Comparison of ENCODE assay signal across 8 mouse cellular contexts in genomic region chr7:24373538-24374379, GRCm38 (mm10). TPM values are rescaled to one million over a fixed set of nuclear protein-coding genes. Genes with fewer than 3 reads are reported as not detected.
DNase-seq lines count a peak whose midpoint lies in the region; ATAC-seq lines count a peak whose summit lies in the region.
"Had no signal": no experiment of that assay in that cellular context is flagged by ENCODE, and none has a peak within 500 bp of the region (broad histone marks: within the 10 kb centered on the region; RNA-seq: fewer than 3 reads in every experiment).

No protein-coding gene starts in this region.

- H3K27ac ChIP-seq in embryonic facial prominence, embryonic 12.5 days: peak overlapping the region; percentile 63; the same call in 1 of the 2 replicates
- peak overlapping the region; percentile 29; the same call in 1 of the 2 replicates for H3K27ac ChIP-seq in hindbrain, embryonic 10.5 days
- no peak overlapping the region for H3K27ac ChIP-seq in limb, embryonic 12.5 days
- H3K27ac ChIP-seq in midbrain, embryonic 11.5 days (ENCODE audit: low read depth, low read length): no peak overlapping the region
- H3K27ac ChIP-seq in stomach, embryonic 15.5 days: peak overlapping the region; percentile 44; the same call in 1 of the 2 replicates
- H3K27ac ChIP-seq: embryonic facial prominence, embryonic 15.5 days had no signal

- H3K36me3 ChIP-seq in embryonic facial prominence, embryonic 12.5 days: no peaks in the 10 kb centered on the region
- H3K36me3 ChIP-seq in hindbrain, embryonic 10.5 days: no peaks in the 10 kb centered on the region
- no peaks in the 10 kb centered on the region for H3K36me3 ChIP-seq in limb, embryonic 12.5 days
- no peaks in the 10 kb centered on the region for H3K36me3 ChIP-seq in midbrain, embryonic 11.5 days (ENCODE audit: control insufficient read depth, insufficient read depth, low read length)
- no peaks in the 10 kb centered on the region for H3K36me3 ChIP-seq in stomach, embryonic 15.5 days
- H3K36me3 ChIP-seq: embryonic facial prominence, embryonic 15.5 days had no signal

- ATAC-seq in embryonic facial prominence, embryonic 12.5 days (ENCODE audit: insufficient number of reproducible peaks, insufficient read depth, low FRiP score, low TSS enrichment): no peak
- no peak for ATAC-seq in limb, embryonic 12.5 days (ENCODE audit: insufficient number of reproducible peaks, insufficient read depth, low FRiP score, low TSS enrichment, low read depth)
- ATAC-seq in midbrain, embryonic 11.5 days (ENCODE audit: low FRiP score): peak; percentile 31; the same call in 1 of the 2 replicates
- ATAC-seq in stomach, embryonic 15.5 days (ENCODE audit: insufficient read depth, low FRiP score, low read depth): no peak

- peaks cover 12% of the 10 kb centered on the region for H3K27me3 ChIP-seq in embryonic facial prominence, embryonic 12.5 days
- peaks cover 20% of the 10 kb centered on the region for H3K27me3 ChIP-seq in hindbrain, embryonic 10.5 days (ENCODE audit: insufficient read depth, poor library complexity, severe bottlenecking)
- peaks cover 21% of the 10 kb centered on the region for H3K27me3 ChIP-seq in limb, embryonic 12.5 days
- H3K27me3 ChIP-seq in midbrain, embryonic 11.5 days (ENCODE audit: control insufficient read depth, insufficient read depth, low read length): peaks cover 3% of the 10 kb centered on the region; the same call in 1 of the 2 replicates
- no peaks in the 10 kb centered on the region for H3K27me3 ChIP-seq in stomach, embryonic 15.5 days (replicated peaks)

- peaks cover 22% of the 10 kb centered on the region for H3K4me1 ChIP-seq in embryonic facial prominence, embryonic 12.5 days
- H3K4me1 ChIP-seq in hindbrain, embryonic 10.5 days (replicated peaks): peaks cover 33% of the 10 kb centered on the region
- H3K4me1 ChIP-seq in limb, embryonic 12.5 days (replicated peaks): peaks cover 40% of the 10 kb centered on the region
- no peaks in the 10 kb centered on the region; the same call in 1 of the 2 replicates for H3K4me1 ChIP-seq in midbrain, embryonic 11.5 days (ENCODE audit: control insufficient read depth, insufficient read depth, low read length)
- H3K4me1 ChIP-seq in stomach, embryonic 15.5 days: peaks cover 25% of the 10 kb centered on the region

- H3K4me3 ChIP-seq in embryonic facial prominence, embryonic 12.5 days: no peak overlapping the region
- H3K4me3 ChIP-seq in hindbrain, embryonic 10.5 days: peak overlapping the region; percentile 7; the same call in 1 of the 2 replicates
- H3K4me3 ChIP-seq in limb, embryonic 12.5 days (replicated peaks): no peak overlapping the region
- no peak overlapping the region for H3K4me3 ChIP-seq in midbrain, embryonic 11.5 days (ENCODE audit: low read depth, low read length)
- H3K4me3 ChIP-seq in stomach, embryonic 15.5 days (replicated peaks): no peak overlapping the region
- H3K4me3 ChIP-seq: embryonic facial prominence, embryonic 15.5 days had no signal

- DNase-seq in 416B (ENCODE audit: low read depth): peak; percentile 88
- peak; percentile 97 for DNase-seq in A20 (ENCODE audit: low read depth, low spot score)
- no peak for DNase-seq in hindbrain, embryonic 10.5 days (ENCODE audit: low spot score)
- no peak for DNase-seq in midbrain, embryonic 11.5 days (ENCODE audit: low spot score, missing footprints)

- no peaks in the 10 kb centered on the region for H3K9me3 ChIP-seq in embryonic facial prominence, embryonic 12.5 days
- peaks cover 5% of the 10 kb centered on the region; the same call in 1 of the 2 replicates for H3K9me3 ChIP-seq in hindbrain, embryonic 10.5 days
- H3K9me3 ChIP-seq in limb, embryonic 12.5 days: no peaks in the 10 kb centered on the region
- no peaks in the 10 kb centered on the region for H3K9me3 ChIP-seq in midbrain, embryonic 11.5 days (ENCODE audit: control insufficient read depth, low read length)
- H3K9me3 ChIP-seq in stomach, embryonic 15.5 days: no peaks in the 10 kb centered on the region
- H3K9me3 ChIP-seq: embryonic facial prominence, embryonic 15.5 days had no signal

- no peak overlapping the region for H3K9ac ChIP-seq in embryonic facial prominence, embryonic 12.5 days
- H3K9ac ChIP-seq in limb, embryonic 12.5 days (replicated peaks): no peak overlapping the region
- H3K9ac ChIP-seq in midbrain, embryonic 11.5 days (ENCODE audit: low read length): no peak overlapping the region
- no peak overlapping the region for H3K9ac ChIP-seq in stomach, embryonic 15.5 days
- H3K9ac ChIP-seq: embryonic facial prominence, embryonic 15.5 days had no signal

- 0 out of 2 replicates have a peak overlapping the region, but pooled peaks have one; percentile 3 for H3K4me2 ChIP-seq in embryonic facial prominence, embryonic 12.5 days (replicated peaks)
- H3K4me2 ChIP-seq in limb, embryonic 12.5 days: peak overlapping the region; percentile 9; the same call in 1 of the 2 replicates
- H3K4me2 ChIP-seq in midbrain, embryonic 11.5 days: no peak overlapping the region
- peak overlapping the region; percentile 27 for H3K4me2 ChIP-seq in stomach, embryonic 15.5 days
- H3K4me2 ChIP-seq: embryonic facial prominence, embryonic 15.5 days had no signal

- WGBS in embryonic facial prominence, embryonic 12.5 days: 40% methylated on average over 15 of the region's 20 CpGs
- WGBS in hindbrain, embryonic 10.5 days: 46% methylated on average over 20 of the region's 20 CpGs
- 48% methylated on average over 19 of the region's 20 CpGs for WGBS in limb, embryonic 12.5 days
- WGBS in midbrain, embryonic 11.5 days: 46% methylated on average over 20 of the region's 20 CpGs
- 40% methylated on average over 16 of the region's 20 CpGs for WGBS in stomach, embryonic 15.5 days

RNA-seq across cellular contexts. Expression of gene Kcnn4, which starts 3.7 kb away (rescaled TPM):
- polyA plus RNA-seq in embryonic facial prominence, embryonic 12.5 days (2016; fragmentation: Nextera tagmentation; extraction: Ambion mirVana): 2.0 and 2.7 TPM in 2 replicates
- polyA plus RNA-seq in hindbrain, embryonic 10.5 days (2016; fragmentation: Nextera tagmentation; extraction: Ambion mirVana): 3.9 and 4.2 TPM in 2 replicates
- 2.1 and 2.8 TPM in 2 replicates for polyA plus RNA-seq in limb, embryonic 12.5 days (2016; fragmentation: Nextera tagmentation; extraction: Ambion mirVana)
- 2.8 and 3.4 TPM in 2 replicates for polyA plus RNA-seq in midbrain, embryonic 11.5 days (2014; fragmentation: Nextera tagmentation; extraction: Ambion mirVana)
- polyA plus RNA-seq in stomach, embryonic 15.5 days (2015; fragmentation: Nextera tagmentation; extraction: Ambion mirVana): 7.1 and 14.4 TPM in 2 replicates

RNA-seq across cellular contexts. Expression of gene Lypd5, which starts 24.8 kb away (rescaled TPM):
- not detected in 2 replicates for polyA plus RNA-seq in embryonic facial prominence, embryonic 12.5 days (2016; fragmentation: Nextera tagmentation; extraction: Ambion mirVana)
- not detected in 2 replicates for polyA plus RNA-seq in hindbrain, embryonic 10.5 days (2016; fragmentation: Nextera tagmentation; extraction: Ambion mirVana)
- polyA plus RNA-seq in limb, embryonic 12.5 days (2016; fragmentation: Nextera tagmentation; extraction: Ambion mirVana): not detected in 2 replicates
- polyA plus RNA-seq in midbrain, embryonic 11.5 days (2014; fragmentation: Nextera tagmentation; extraction: Ambion mirVana): not detected in 2 replicates
- 0.26 and 3.0 TPM in 2 replicates for polyA plus RNA-seq in stomach, embryonic 15.5 days (2015; fragmentation: Nextera tagmentation; extraction: Ambion mirVana)

RNA-seq across cellular contexts. Expression of gene Smg9, which starts 25.7 kb away (rescaled TPM):
- polyA plus RNA-seq in embryonic facial prominence, embryonic 12.5 days (2016; fragmentation: Nextera tagmentation; extraction: Ambion mirVana): 23.6 and 26.0 TPM in 2 replicates
- 27.4 and 32.7 TPM in 2 replicates for polyA plus RNA-seq in hindbrain, embryonic 10.5 days (2016; fragmentation: Nextera tagmentation; extraction: Ambion mirVana)
- 22.7 and 25.4 TPM in 2 replicates for polyA plus RNA-seq in limb, embryonic 12.5 days (2016; fragmentation: Nextera tagmentation; extraction: Ambion mirVana)
- polyA plus RNA-seq in midbrain, embryonic 11.5 days (2014; fragmentation: Nextera tagmentation; extraction: Ambion mirVana): 18.7 and 20.9 TPM in 2 replicates
- 20.9 and 23.7 TPM in 2 replicates for polyA plus RNA-seq in stomach, embryonic 15.5 days (2015; fragmentation: Nextera tagmentation; extraction: Ambion mirVana)

RNA-seq across cellular contexts. Expression of gene Tescl, which starts 40.0 kb away (rescaled TPM):
- polyA plus RNA-seq in embryonic facial prominence, embryonic 12.5 days (2016; fragmentation: Nextera tagmentation; extraction: Ambion mirVana): 0.26 TPM in 1 of 2 replicates, not detected in the other
- 0.25 TPM in 1 of 2 replicates, not detected in the other for polyA plus RNA-seq in hindbrain, embryonic 10.5 days (2016; fragmentation: Nextera tagmentation; extraction: Ambion mirVana)
- polyA plus RNA-seq in limb, embryonic 12.5 days (2016; fragmentation: Nextera tagmentation; extraction: Ambion mirVana): 0.25 TPM in 1 of 2 replicates, not detected in the other
- 0.26 TPM in 1 of 2 replicates, not detected in the other for polyA plus RNA-seq in midbrain, embryonic 11.5 days (2014; fragmentation: Nextera tagmentation; extraction: Ambion mirVana)
- 0.15 TPM in 1 of 2 replicates, not detected in the other for polyA plus RNA-seq in stomach, embryonic 15.5 days (2015; fragmentation: Nextera tagmentation; extraction: Ambion mirVana)
- polyA plus RNA-seq: embryonic facial prominence, embryonic 15.5 days had no signal

RNA-seq across cellular contexts. Expression of gene Zfp94, which starts 57.3 kb away (rescaled TPM):
- polyA plus RNA-seq in embryonic facial prominence, embryonic 12.5 days (2016; fragmentation: Nextera tagmentation; extraction: Ambion mirVana): 15.8 and 16.4 TPM in 2 replicates
- polyA plus RNA-seq in hindbrain, embryonic 10.5 days (2016; fragmentation: Nextera tagmentation; extraction: Ambion mirVana): 10.8 and 13.2 TPM in 2 replicates
- 15.6 and 15.9 TPM in 2 replicates for polyA plus RNA-seq in limb, embryonic 12.5 days (2016; fragmentation: Nextera tagmentation; extraction: Ambion mirVana)
- 13.0 and 14.3 TPM in 2 replicates for polyA plus RNA-seq in midbrain, embryonic 11.5 days (2014; fragmentation: Nextera tagmentation; extraction: Ambion mirVana)
- polyA plus RNA-seq in stomach, embryonic 15.5 days (2015; fragmentation: Nextera tagmentation; extraction: Ambion mirVana): 9.3 and 11.1 TPM in 2 replicates

Comparison
In these comparisons a context has a peak if more than half of its experiments do, and no peak if none do; other contexts are left out.
1. DNase-seq: peak in 416B (single experiment) and A20 (single experiment); none in hindbrain, embryonic 10.5 days (single experiment) and midbrain, embryonic 11.5 days (single experiment).
2. H3K27ac ChIP-seq: peak in embryonic facial prominence, embryonic 12.5 days (single experiment), hindbrain, embryonic 10.5 days (single experiment) and stomach, embryonic 15.5 days (single experiment); none in limb, embryonic 12.5 days (single experiment) and midbrain, embryonic 11.5 days (single experiment).